Mouse (Mus musculus) heart, embryonic 16.5 days (tissue): ENCODE data around the gene Sgk1. TPM values are rescaled to one million over a fixed set of nuclear protein-coding genes. Genes with fewer than 3 reads are reported as not detected.

Source experiments
- polyA plus RNA-seq: library from polyadenylated mRNA; unstranded; fragments of >200 nt; fragmentation: Nextera tagmentation; extraction: Ambion mirVana; gene quantifications from 2 replicates; pipeline ENCODE4 v1.2.1, GENCODE M21; 2015

The Sgk1 gene
- polyA plus RNA-seq, 1 experiment from 2014 or later: 37.1 TPM

Other genes starting within 250 kb of the Sgk1 start
- gene 4930444G20Rik, start 185.9 kb downstream of the Sgk1 start, polyA plus RNA-seq: not detected in 2 replicates